Mouse (Mus musculus): Measurements from ENCODE around the gene Fam216b. TPM values are rescaled to one million over a fixed set of nuclear protein-coding genes. Genes with fewer than 3 reads are reported as not detected.

Fam216b gene
- polyA plus RNA-seq, 1 experiment, result 0.73 TPM

- Histone ChIP-seq H3K4me3 (ENCODE audit: insufficient read depth, low read length) (no peak overlapping the region), H3K27ac (ENCODE audit: insufficient read depth, low read length) (no peak overlapping the region), H3K4me1 (ENCODE audit: control insufficient read depth, insufficient read depth, low read length) (no peaks in the 10 kb centered on the region)
- no peak for TF ChIP-seq CTCF (IDR thresholded peaks at IDR 0.05; ENCODE audit: extremely low read depth, insufficient read depth, low read length)
- TF ChIP-seq POLR2A (IDR thresholded peaks at IDR 0.05; ENCODE audit: extremely low read depth, insufficient read depth, low read length), result no peak
These were observed 19.6 kb upstream of the Fam216b start for GRCm38 (mm10) chr14:78108388-78108787.

- H3K27ac ChIP-seq (ENCODE audit: insufficient read depth, low read length), result no peak overlapping the region
- TF ChIP-seq POLR2A (IDR thresholded peaks at IDR 0.05; ENCODE audit: extremely low read depth, insufficient read depth, low read length) (no peak), CTCF (IDR thresholded peaks at IDR 0.05; ENCODE audit: extremely low read depth, insufficient read depth, low read length) (no peak)
These were observed 784 bp upstream of the Fam216b start for GRCm38 (mm10) chr14:78089591-78089990.

GRCm38 (mm10) chr14:78083465-78083864 lies 5.3 kb downstream of the Fam216b start:
- TF ChIP-seq CTCF (IDR thresholded peaks at IDR 0.05; ENCODE audit: extremely low read depth, insufficient read depth, low read length) (no peak), POLR2A (IDR thresholded peaks at IDR 0.05; ENCODE audit: extremely low read depth, insufficient read depth, low read length) (no peak)

More at GRCm38 (mm10) chr14:78089591-78089990, 784 bp upstream of the Fam216b start:
- no peak overlapping the region for H3K4me3 ChIP-seq (ENCODE audit: insufficient read depth, low read length)
- no peaks in the 10 kb centered on the region for H3K4me1 ChIP-seq (ENCODE audit: control insufficient read depth, insufficient read depth, low read length)

GRCm38 (mm10) chr14:78077508-78077907 lies 11.3 kb downstream of the Fam216b start:
- H3K4me1 ChIP-seq (ENCODE audit: control insufficient read depth, insufficient read depth, low read length), result no peaks in the 10 kb centered on the region
- no peak overlapping the region for H3K27ac ChIP-seq (ENCODE audit: insufficient read depth, low read length)
- no peak overlapping the region for H3K4me3 ChIP-seq (ENCODE audit: insufficient read depth, low read length)
- no peak for TF ChIP-seq CTCF (IDR thresholded peaks at IDR 0.05; ENCODE audit: extremely low read depth, insufficient read depth, low read length)
- no peak for TF ChIP-seq POLR2A (IDR thresholded peaks at IDR 0.05; ENCODE audit: extremely low read depth, insufficient read depth, low read length)

More at GRCm38 (mm10) chr14:78083465-78083864, 5.3 kb downstream of the Fam216b start:
- H3K4me3 ChIP-seq (ENCODE audit: insufficient read depth, low read length), result no peak overlapping the region
- no peaks in the 10 kb centered on the region for H3K4me1 ChIP-seq (ENCODE audit: control insufficient read depth, insufficient read depth, low read length)
- no peak overlapping the region for H3K27ac ChIP-seq (ENCODE audit: insufficient read depth, low read length)

- Histone ChIP-seq H3K4me1 (ENCODE audit: control insufficient read depth, insufficient read depth, low read length) (no peaks in the 10 kb centered on the region; the same call in 1 of the 2 replicates), H3K4me3 (ENCODE audit: insufficient read depth, low read length) (no peak overlapping the region), H3K27ac (ENCODE audit: insufficient read depth, low read length) (0 out of 2 replicates have a peak overlapping the region, but pooled peaks have one; percentile 65)
- TF ChIP-seq CTCF (IDR thresholded peaks at IDR 0.05; ENCODE audit: extremely low read depth, insufficient read depth, low read length), result no peak
- no peak for TF ChIP-seq POLR2A (IDR thresholded peaks at IDR 0.05; ENCODE audit: extremely low read depth, insufficient read depth, low read length)
These were observed 22.7 kb downstream of the Fam216b start for GRCm38 (mm10) chr14:78065938-78066710.

GRCm38 (mm10) chr14:78062484-78062883 lies 26.3 kb downstream of the Fam216b start:
- no peak for TF ChIP-seq CTCF (IDR thresholded peaks at IDR 0.05; ENCODE audit: extremely low read depth, insufficient read depth, low read length)
- no peak for TF ChIP-seq POLR2A (IDR thresholded peaks at IDR 0.05; ENCODE audit: extremely low read depth, insufficient read depth, low read length)
- Histone ChIP-seq H3K4me1 (ENCODE audit: control insufficient read depth, insufficient read depth, low read length) (no peaks in the 10 kb centered on the region; the same call in 1 of the 2 replicates), H3K4me3 (ENCODE audit: insufficient read depth, low read length) (no peak overlapping the region), H3K27ac (ENCODE audit: insufficient read depth, low read length) (no peak overlapping the region)

GRCm38 (mm10) chr14:78060609-78060951 lies 28.2 kb downstream of the Fam216b start:
- H3K27ac ChIP-seq (ENCODE audit: insufficient read depth, low read length), result no peak overlapping the region
- H3K4me3 ChIP-seq (ENCODE audit: insufficient read depth, low read length), result no peak overlapping the region
- TF ChIP-seq CTCF (IDR thresholded peaks at IDR 0.05; ENCODE audit: extremely low read depth, insufficient read depth, low read length), result no peak
- no peaks in the 10 kb centered on the region; the same call in 1 of the 2 replicates for H3K4me1 ChIP-seq (ENCODE audit: control insufficient read depth, insufficient read depth, low read length)

- TF ChIP-seq CTCF (IDR thresholded peaks at IDR 0.05; ENCODE audit: extremely low read depth, insufficient read depth, low read length), result no peak
- no peak for TF ChIP-seq POLR2A (IDR thresholded peaks at IDR 0.05; ENCODE audit: extremely low read depth, insufficient read depth, low read length)
- Histone ChIP-seq H3K4me3 (ENCODE audit: insufficient read depth, low read length) (no peak overlapping the region), H3K27ac (ENCODE audit: insufficient read depth, low read length) (no peak overlapping the region), H3K4me1 (ENCODE audit: control insufficient read depth, insufficient read depth, low read length) (no peaks in the 10 kb centered on the region)
These were observed 28.8 kb downstream of the Fam216b start for GRCm38 (mm10) chr14:78059878-78060608.

GRCm38 (mm10) chr14:78057362-78057761 lies 31.4 kb downstream of the Fam216b start:
- TF ChIP-seq POLR2A (IDR thresholded peaks at IDR 0.05; ENCODE audit: extremely low read depth, insufficient read depth, low read length) (no peak), CTCF (IDR thresholded peaks at IDR 0.05; ENCODE audit: extremely low read depth, insufficient read depth, low read length) (no peak)
- H3K27ac ChIP-seq (ENCODE audit: insufficient read depth, low read length), result no peak overlapping the region
- H3K4me1 ChIP-seq (ENCODE audit: control insufficient read depth, insufficient read depth, low read length), result no peaks in the 10 kb centered on the region
- H3K4me3 ChIP-seq (ENCODE audit: insufficient read depth, low read length), result no peak overlapping the region

- Histone ChIP-seq H3K27ac (ENCODE audit: insufficient read depth, low read length) (no peak overlapping the region), H3K4me3 (ENCODE audit: insufficient read depth, low read length) (no peak overlapping the region), H3K4me1 (ENCODE audit: control insufficient read depth, insufficient read depth, low read length) (no peaks in the 10 kb centered on the region)
- no peak for TF ChIP-seq POLR2A (IDR thresholded peaks at IDR 0.05; ENCODE audit: extremely low read depth, insufficient read depth, low read length)
- TF ChIP-seq CTCF (IDR thresholded peaks at IDR 0.05; ENCODE audit: extremely low read depth, insufficient read depth, low read length), result no peak
These were observed 32.4 kb downstream of the Fam216b start for GRCm38 (mm10) chr14:78056371-78056770.
